Mouse (Mus musculus) heart, postnatal 14 days (tissue): ENCODE data around the gene Hist1h4j. TPM values are rescaled to one million over a fixed set of nuclear protein-coding genes. Genes with fewer than 3 reads are reported as not detected.
A peak's percentile ranks its signal among the peaks of the same experiment; 100 is the strongest.
"Not testable (repeated sequence)": the region's sequence is repeated elsewhere in the genome, so short reads cannot be mapped to it uniquely, and the experiment has no call there.

Source experiments
- DNase-seq, 2 experiments: peaks; one replicate each; pipeline ENCODE4 v3.0.0; 2021 to 2022
- intact Hi-C: fragments of 180-260 bp; cut with DNase I; formaldehyde crosslinking; loops from one replicate; pipeline ENCODE4 v1.15.1; 2025
- microRNA-seq, 2 experiments: library from miRNA; unstranded; fragments of <30 nt; microRNA quantifications; one replicate each; pipeline ENCODE4 v1.2.0; 2021 to 2022
- total RNA-seq, 2 experiments: library from RNA; stranded (reverse); gene quantifications; 2 replicates each; pipeline ENCODE4 v1.2.3; 2021

Gene Hist1h4j
- total RNA-seq, 2 experiments from 2014 or later = 13.0 to 25.4 TPM

DNA sequence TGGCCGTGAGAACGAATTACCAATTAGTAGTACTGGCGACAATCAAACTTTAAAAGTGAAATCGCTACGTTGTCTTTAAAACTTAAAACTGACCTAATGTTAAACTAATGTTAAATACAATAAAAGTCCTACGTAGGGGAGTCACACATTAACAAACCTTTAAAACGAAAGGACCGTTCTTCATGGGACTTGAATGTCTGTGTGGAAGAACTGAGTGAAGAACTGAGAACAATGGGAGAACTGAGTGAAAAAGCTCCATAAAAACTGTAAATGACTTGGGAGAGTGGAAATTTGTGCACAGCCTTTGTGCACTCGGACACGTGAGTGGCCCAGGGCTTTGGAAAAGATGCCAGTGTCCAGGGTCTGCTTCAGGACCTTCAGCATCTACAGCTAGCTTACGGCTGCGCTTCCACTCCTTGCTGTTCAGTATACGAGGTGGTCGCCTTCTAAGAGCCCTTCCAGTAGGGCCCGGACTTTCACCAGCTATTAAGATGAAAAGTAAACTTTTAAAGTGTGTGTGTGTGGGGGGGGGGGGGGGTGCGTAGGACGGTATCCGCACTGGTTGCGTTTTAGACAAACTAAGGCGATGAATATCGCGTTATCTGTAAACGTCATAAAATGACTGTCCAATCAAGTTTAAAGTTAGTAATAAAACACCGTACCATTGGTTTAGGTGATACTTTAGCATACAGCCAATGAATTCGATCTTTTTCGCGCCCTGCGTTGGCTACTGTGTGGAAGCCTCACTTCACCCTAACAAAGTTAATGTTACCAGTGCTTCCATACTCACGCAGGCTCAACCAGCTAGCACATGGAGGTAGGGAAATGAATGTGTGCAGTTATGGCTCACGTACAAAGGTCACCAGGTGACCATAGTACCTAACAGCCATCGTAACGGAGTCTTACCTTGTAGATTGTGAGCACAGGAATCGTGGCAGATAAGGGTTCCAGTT is 44.2 kb downstream of the Hist1h4j start:
- intact Hi-C loops = loop anchor here (2.0 kb wide), 1 partner anchor 26 kb away; the partner anchor contains the start of gene Hist1h2ak
- peak; percentile 49 to 72 for DNase-seq

DNA sequence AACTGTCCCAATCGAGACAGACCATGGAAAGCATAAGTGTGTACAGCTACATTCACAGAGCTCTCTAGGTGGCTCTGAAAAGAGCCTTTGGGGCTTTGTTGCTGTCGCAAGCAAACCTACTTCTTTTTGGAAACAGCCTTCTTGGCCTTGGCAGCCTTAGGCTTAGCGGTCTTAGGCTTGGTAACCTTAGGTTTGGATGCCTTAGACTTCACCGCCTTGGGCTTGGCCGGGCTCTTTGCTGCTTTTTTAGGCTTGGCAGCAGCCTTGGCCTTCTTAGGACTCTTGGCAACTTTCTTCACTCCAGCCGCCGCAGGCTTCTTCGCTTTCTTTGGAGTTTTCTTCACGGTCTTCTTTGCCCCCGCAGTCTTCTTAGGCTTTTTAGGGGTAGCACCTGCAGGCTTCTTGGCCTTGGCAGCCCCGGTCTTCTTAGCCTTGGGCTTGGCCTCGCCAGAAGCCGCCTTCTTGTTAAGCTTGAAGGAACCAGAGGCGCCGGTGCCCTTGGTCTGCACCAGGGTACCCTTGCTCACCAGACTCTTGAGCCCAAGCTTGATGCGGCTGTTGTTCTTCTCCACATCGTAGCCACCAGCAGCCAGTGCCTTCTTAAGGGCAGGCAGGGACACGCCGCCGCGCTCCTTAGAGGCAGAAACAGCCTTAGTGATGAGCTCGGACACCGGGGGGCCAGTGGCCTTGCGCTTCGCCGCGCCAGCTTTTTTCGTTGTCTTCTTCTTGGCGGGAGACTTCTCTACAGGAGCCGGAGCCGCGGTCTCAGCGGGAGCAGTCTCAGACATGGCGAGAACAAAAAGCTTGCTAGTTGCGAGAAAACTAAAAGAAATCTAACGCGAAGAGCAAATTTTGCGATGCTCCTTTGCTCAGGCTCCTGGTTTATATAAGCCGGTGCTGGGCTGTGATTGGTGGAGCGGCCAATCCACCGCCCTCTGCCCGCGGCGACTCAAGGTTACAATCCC is 45.2 kb downstream of the Hist1h4j start, which contains the start of gene Hist1h1b:
Gene Hist1h1b (minus strand): TSS at position 859 of the 965 bp plus-strand sequence.
- DNase-seq = peak; percentile 53 to 56
- intact Hi-C loops = loop anchor here (2.0 kb wide), 2 partner anchors 27 to 69 kb away; partner anchors contain the start of gene Hist1h2ak

DNA sequence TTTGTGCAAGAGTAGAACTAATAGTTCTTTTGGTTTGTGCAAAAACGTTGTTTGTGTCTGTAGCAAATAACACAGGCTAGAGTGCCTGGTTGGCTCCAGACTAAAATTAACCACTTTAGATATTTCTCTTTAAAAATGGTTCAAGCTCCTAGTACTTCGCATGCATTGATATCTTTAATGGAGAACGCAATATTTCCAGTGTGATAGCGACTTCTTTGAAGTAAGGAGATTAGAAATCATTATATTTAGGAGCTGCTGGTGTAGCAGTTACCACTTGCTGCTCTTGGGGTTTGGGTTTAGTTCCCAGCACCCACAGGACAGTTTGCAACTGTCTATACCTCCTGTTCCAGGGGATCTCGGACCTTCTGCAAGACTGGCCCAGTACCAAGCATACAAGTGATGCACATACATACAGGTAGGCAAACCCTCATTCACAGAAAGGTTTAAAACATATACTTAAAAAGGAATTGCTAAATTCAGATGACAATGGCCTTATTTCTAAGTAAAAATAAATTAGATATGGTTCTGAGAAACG is 46.2 kb downstream of the Hist1h4j start:
- DNase-seq = no peak
- intact Hi-C loops = loop anchor here (2.0 kb wide), 1 partner anchor 70 kb away; no protein-coding TSS in a partner anchor

DNA sequence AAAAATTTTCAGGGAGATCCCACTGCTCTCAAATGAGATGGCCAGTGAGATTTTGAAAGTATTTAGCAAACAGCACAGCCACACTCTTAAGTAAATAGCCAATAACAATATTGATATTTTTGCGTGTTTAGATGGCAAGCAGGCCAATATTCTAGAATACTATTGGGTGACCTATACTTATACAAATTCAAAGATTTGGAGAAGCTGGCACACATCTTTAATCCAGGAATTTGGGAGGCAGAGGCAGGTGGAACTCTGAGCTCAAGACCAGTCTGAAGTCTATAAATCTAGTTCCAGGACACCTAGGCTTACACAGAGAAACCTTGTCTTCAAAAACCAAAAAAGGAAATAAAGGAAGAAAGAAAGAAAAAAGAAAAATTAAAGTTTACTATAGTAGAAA is 46.8 kb downstream of the Hist1h4j start:
- intact Hi-C loops = loop anchor here (2.0 kb wide), 1 partner anchor 71 kb away; no protein-coding TSS in a partner anchor

DNA sequence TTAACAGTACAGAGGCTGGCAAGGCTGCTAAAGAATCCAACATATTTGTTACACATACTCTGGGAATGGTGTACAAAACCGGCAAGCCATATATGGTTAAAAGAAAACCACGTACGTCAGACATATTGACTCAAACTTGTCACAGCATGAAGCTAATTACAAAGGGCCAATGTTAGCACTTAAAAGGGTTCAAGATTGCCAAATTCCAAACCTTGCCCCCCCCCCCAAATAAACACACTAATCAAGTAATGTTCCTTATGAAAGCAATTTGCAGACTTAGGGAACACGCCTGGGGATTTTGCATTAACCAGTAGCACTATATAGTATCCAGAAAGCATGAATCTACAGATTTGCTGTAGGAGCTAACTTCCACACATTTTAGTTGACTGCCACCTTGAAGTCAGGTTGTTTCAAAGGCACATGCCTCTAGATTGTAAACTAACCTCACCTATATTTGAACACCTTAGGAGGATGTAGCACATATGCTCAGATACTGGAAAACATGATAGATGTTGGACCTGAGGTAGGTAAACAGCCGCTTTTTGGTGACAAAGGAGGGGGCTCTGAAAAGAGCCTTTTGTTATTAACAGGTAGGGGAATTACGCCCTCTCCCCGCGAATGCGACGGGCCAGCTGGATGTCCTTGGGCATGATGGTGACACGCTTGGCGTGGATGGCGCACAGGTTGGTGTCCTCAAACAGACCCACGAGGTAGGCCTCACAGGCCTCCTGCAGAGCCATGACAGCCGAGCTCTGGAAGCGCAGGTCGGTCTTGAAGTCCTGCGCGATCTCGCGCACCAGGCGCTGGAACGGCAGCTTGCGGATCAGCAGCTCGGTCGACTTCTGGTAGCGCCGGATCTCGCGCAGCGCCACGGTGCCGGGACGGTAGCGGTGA is 47.7 kb downstream of the Hist1h4j start:
- intact Hi-C loops = not testable (repeated sequence)
- DNase-seq = peak in 1 of 2 experiments; percentile 20

More for the DNA sequence above, 46.8 kb downstream of the Hist1h4j start:
- DNase-seq = no peak

DNA sequence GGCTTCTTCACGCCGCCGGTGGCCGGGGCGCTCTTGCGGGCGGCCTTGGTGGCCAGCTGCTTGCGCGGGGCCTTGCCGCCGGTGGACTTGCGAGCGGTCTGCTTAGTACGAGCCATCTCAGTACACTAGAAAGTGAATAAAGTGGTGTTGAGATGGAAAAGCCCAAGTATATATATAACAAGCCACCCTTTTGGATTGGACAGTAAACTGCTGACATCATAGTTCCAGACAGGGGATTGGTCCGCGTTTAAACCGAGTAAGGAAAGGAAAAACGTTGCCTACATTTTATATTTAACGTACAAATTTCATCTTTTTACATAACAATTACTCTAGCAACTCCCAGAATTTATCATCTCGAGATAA is 48.4 kb downstream of the Hist1h4j start, which contains the start of gene Hist1h3i:
Gene Hist1h3i (minus strand): TSS at position 116 of the 363 bp plus-strand sequence.
- peak; percentile 22 to 49 for DNase-seq
- intact Hi-C loops = no loop called here

DNA sequence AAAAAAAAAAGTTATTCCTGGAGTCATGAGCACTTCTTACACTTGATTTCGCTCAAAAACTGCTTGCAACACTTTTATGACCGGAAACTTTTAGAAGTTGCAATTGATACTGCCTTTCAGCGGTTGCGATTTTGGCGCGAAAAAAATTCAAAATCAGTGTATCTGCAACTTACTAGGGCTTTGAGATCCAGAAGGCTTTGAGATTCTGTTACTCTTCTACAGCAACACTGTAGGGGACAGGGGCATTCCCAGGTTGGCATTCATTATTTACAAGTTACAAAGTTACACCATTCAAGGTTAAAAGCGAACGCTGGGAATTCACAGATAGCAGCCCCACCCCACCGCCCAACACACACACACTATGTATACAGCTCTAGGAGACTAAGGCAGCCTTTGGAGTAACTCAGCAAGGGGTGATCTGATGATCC is 48.9 kb downstream of the Hist1h4j start:
- intact Hi-C loops = no loop called here
- DNase-seq = peak; percentile 3 to 24

DNA sequence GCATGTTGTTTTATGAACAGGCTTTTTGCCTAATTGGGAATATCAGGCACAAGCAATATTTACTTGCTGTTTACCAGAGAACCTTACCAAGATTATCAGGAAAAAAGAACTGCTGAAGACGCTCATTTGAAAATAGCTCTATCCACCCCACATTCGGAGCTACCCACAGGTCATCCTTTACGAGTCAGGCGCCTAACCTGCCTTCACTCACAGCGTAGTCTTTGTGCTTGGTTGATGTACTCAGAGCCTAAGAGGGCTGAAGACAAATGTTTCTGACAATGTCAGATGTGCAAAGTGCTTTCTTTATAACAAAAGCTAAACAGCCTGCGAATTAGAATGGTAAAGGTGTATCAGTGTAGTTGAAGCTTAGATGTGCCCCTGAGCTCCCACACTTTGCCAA is 49.4 kb downstream of the Hist1h4j start:
- no peak for DNase-seq
- intact Hi-C loops = no loop called here

Small RNA genes lying within 50 kb of the gene (microRNA-seq; reads per million reads assigned to microRNA genes)
- 0 reads per million in 2 experiments for gene Gm44357
- gene Gm44367 = 0 reads per million in 2 experiments
- gene Gm44454 = 0 reads per million in 2 experiments

Other genes with a start within 250 kb of the Hist1h4j start
- gene AK157302, start 239.8 kb upstream of the Hist1h4j start, total RNA-seq = 10 to 100 TPM; 25.3 to 25.6 TPM
- gene Gm11273, start 233.6 kb upstream of the Hist1h4j start, total RNA-seq = 100 to 1,000 TPM; 233 to 256 TPM
- gene Zkscan8, start 203.9 kb upstream of the Hist1h4j start, total RNA-seq = 10 to 100 TPM; 11.7 to 12.3 TPM
- not detected for gene Olfr1366, start 192.3 kb upstream of the Hist1h4j start, total RNA-seq
- gene Olfr1535, start 175.2 kb upstream of the Hist1h4j start, total RNA-seq = not detected
- gene Olfr1364, start 153.3 kb upstream of the Hist1h4j start, total RNA-seq = not detected
- gene Olfr1362, start 121.0 kb upstream of the Hist1h4j start, total RNA-seq = not detected
- not detected for gene Olfr11, start 92.5 kb upstream of the Hist1h4j start, total RNA-seq
- not detected for gene Olfr1361, start 71.7 kb upstream of the Hist1h4j start, total RNA-seq
- not detected for gene Olfr1360, start 57.7 kb upstream of the Hist1h4j start, total RNA-seq
- not detected for gene Olfr1359, start 37.0 kb upstream of the Hist1h4j start, total RNA-seq
- 100 to 1,000 TPM in 1 of 2 experiments, 10 to 100 TPM in 1; 66.3 to 130 TPM for gene Hist1h2bl, start 18.9 kb upstream of the Hist1h4j start, total RNA-seq
- 100 to 1,000 TPM in 1 of 2 experiments, 10 to 100 TPM in 1; 51.5 to 150 TPM for gene Hist1h2ai, start 18.6 kb upstream of the Hist1h4j start, total RNA-seq
- gene Hist1h3h, start 17.4 kb upstream of the Hist1h4j start, total RNA-seq = 100 to 1,000 TPM in 1 of 2 experiments, 10 to 100 TPM in 1; 82.7 to 215 TPM
- gene Hist1h2bm, start 13.0 kb upstream of the Hist1h4j start, total RNA-seq = 10 to 100 TPM; 21.5 to 40.5 TPM
- gene Hist1h4k, start 15.4 kb downstream of the Hist1h4j start, total RNA-seq = 100 to 1,000 TPM; 128 to 321 TPM
- gene Hist1h2ak, start 18.8 kb downstream of the Hist1h4j start, total RNA-seq = 10 to 100 TPM; 16.6 to 53.8 TPM
- gene Hist1h2bn, start 19.1 kb downstream of the Hist1h4j start, total RNA-seq = 10 to 100 TPM; 34.2 to 84.3 TPM
- 10 to 100 TPM; 33.7 to 72.0 TPM for gene Hist1h1b, start 45.6 kb downstream of the Hist1h4j start, total RNA-seq
- gene Hist1h3i, start 48.3 kb downstream of the Hist1h4j start, total RNA-seq = 100 to 1,000 TPM in 1 of 2 experiments, 10 to 100 TPM in 1; 74.9 to 156 TPM
- 10 to 100 TPM; 10.5 to 19.2 TPM for gene Hist1h2an, start 52.2 kb downstream of the Hist1h4j start, total RNA-seq
- 10 to 100 TPM; 19.6 to 53.2 TPM for gene Hist1h2bp, start 52.4 kb downstream of the Hist1h4j start, total RNA-seq
- 100 to 1,000 TPM in 1 of 2 experiments, 10 to 100 TPM in 1; 53.2 to 110 TPM for gene Hist1h2bq, start 75.1 kb downstream of the Hist1h4j start, total RNA-seq
- gene Hist1h2ao, start 75.4 kb downstream of the Hist1h4j start, total RNA-seq = not detected
- 100 to 1,000 TPM; 163 to 280 TPM for gene Hist1h4m, start 76.7 kb downstream of the Hist1h4j start, total RNA-seq
- 10 to 100 TPM in 1 of 2 experiments, 1 to 10 TPM in 1; 9.1 to 16.3 TPM for gene Hist1h4n, start 97.1 kb downstream of the Hist1h4j start, total RNA-seq
- 100 to 1,000 TPM in 1 of 2 experiments, 10 to 100 TPM in 1; 85.4 to 183 TPM for gene Hist1h2ap, start 98.4 kb downstream of the Hist1h4j start, total RNA-seq
- 100 to 1,000 TPM in 1 of 2 experiments, 10 to 100 TPM in 1; 52.5 to 108 TPM for gene Hist1h2br, start 98.7 kb downstream of the Hist1h4j start, total RNA-seq
- under 1 TPM; 0.62 to 0.90 TPM for gene Zfp184, start 210.0 kb downstream of the Hist1h4j start, total RNA-seq
- gene Pom121l2, start 246.1 kb downstream of the Hist1h4j start, total RNA-seq = not detected